Mouse (Mus musculus): ENCODE results near the gene Tor4a. TPM values are rescaled to one million over a fixed set of nuclear protein-coding genes. Genes with fewer than 3 reads are reported as not detected.

Tor4a gene
- polyA plus RNA-seq (2015; fragmentation: Illumina TruSeq; extraction: RNeasy Lipid Tissue Mini Kit (QIAGEN cat#74804); ENCODE audit: insufficient read depth, low read depth, low replicate concordance), result 4.7 TPM

DNA sequence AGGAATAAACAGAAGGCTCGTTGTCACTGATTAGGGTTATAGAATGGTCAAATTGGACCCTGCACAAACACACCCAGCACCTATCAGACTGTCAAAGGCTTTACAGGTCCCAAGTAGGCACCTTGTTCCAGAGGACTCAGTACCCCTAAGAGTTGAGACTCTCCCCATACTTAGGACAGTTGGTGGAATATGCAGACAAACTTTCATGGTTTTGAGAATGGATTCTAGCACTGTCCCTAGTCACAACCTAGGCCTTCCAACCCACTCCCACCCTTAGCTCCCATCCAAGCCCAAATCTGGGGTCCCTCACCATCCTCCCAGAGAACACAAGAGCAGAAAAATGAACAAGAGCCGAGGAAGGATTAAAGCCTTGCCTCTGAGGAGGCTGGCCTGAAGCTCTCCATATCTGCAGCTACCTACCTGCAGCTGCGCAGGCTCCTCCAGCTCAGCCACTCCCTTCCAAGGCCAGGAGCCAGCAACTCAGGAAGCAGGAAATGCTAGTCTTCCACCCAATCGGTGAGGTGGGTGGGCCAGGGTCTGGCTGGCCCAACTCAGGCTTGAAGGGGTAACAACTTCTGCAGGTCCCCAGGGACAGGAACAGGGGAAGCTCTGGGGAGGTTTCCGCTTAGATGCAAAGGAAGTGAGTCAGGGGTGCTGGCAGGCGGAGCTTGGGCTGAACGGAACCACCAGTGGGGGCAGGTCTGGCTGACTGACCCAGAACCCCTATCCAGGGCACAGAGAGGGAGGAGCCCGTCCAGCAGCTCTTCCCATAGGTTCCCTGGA lies at the start of gene Tor4a:
Tor4a (minus strand) TSS at position 715 of the 783 bp plus-strand sequence.

DNA sequence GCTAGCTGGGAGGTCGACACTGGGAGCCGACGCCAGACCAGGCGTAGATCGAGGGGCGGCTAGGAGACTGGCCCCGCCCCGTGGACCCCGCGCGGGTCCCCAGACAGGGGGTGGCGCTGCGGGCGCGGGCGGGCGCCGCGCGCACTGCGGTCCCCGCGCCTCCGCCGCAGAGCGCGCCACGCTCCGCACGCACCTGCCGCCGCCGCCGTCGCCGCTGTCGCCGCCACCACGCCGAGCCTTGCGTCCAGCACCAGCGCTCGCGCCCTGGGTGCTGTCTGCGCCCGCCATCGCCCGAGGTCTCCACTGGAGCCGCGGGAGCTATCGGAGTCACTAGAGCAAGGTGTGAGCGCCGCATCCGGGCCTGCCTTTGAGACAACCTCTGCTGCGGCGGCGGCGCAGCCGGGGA lies 45.4 kb upstream of the Tor4a start, which contains the start of the genes Rnf208 and Cysrt1:
Rnf208 (plus strand) TSS at position 155 of the 406 bp plus-strand sequence.
Cysrt1 (minus strand) TSS at position 352 of the 406 bp plus-strand sequence.

DNA sequence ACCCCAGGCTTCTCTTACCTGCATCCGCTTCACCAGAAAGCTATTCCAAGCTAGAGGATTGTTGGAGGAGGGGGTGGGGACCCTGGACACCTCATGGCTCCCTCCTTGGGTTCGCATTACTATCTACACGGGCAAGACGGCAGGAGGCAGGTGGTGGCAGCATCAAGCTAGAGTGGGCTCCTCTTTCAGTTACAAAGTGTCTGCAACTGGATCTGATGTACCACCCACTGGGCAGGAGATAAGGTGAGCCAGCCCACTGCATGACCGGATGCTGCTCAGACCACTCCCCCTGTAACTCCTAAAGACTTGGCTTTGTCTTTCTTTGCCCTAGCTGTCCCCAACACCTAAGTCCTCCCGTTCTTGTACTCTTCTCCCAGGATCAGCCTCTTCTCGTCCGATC lies 39.9 kb upstream of the Tor4a start, which contains the start of gene Rnf224:
Rnf224 (minus strand) TSS at position 174 of the 400 bp plus-strand sequence.

DNA sequence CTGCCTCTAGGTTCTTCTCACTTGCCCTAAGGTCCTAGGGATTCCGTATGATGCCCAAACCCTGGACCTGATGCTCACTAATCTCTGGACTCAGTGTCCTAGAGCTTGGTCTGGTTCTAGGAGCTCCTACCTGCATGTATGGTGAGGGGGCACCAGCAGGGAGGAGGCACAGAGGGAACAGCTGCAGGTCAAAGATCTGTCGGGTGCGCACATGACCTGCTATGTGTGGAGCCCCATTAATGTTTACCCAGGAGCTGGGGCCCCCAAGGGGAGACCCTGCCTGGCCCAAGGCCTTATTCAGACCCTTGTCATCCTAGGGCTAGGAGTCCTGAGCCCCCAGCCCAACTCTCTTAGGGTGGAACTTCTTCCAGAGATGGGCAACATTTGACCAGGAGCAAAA lies 37.4 kb upstream of the Tor4a start, which contains the start of gene Slc34a3:
Slc34a3 (minus strand) TSS at position 315 of the 400 bp plus-strand sequence.

DNA sequence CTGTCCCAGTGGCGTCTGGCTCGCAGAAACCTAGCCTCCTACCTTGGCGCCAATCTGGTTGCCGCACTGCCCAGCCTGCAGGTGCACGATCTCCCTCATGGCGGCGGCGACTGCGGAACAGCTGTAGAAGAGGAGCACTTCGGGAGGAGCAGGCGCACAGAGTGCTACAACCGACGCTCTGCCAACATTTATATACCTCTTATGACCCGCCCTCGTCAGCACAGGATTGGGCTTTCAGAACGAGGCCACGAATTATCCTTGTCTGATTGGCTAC lies 27.7 kb upstream of the Tor4a start, which contains the start of gene Tubb4b:
Tubb4b (minus strand) TSS at position 211 of the 274 bp plus-strand sequence.

DNA sequence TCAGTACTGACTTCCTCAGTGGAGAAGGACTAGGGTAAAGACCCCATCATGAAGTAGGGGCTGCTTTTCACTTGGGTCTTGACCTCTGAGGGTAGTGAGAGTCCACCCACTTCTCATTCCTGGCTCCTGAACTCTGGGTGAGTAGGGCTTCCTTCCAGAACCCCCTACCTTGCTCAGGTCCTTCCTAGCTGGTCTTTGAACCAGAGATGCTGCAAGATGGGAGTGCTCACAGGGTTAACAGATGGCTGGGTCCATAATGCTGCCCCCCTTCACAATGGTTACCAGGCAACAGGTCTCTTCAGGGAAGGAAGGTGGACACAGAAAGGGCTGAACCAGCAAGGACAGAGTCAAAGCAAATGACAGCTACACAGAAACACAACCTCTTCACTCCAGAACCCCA lies 21.8 kb upstream of the Tor4a start, which contains the start of gene Fam166a:
Fam166a (plus strand) TSS at position 301 of the 400 bp plus-strand sequence.

DNA sequence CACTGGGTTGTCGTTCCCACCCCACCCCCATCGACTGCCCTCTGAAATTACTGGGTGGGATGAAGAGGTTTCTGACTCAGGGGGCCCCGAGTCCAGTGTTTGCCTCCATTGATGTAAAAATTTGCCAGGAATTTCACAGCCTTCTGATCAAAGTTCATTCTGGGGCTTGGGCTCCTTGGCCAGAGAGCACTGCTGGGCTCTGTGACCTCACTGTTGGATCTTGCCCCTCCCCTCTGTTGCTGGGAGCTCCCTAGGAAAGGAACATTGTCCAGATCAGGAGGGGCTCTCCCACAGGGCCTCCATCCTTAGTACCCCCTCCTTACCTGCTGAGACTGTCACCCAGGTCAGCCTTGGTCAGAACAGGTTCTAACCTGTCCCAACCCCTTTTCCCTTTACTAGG lies 17.8 kb upstream of the Tor4a start, which contains the start of gene Stpg3:
Stpg3 (minus strand) TSS at position 194 of the 400 bp plus-strand sequence.

DNA sequence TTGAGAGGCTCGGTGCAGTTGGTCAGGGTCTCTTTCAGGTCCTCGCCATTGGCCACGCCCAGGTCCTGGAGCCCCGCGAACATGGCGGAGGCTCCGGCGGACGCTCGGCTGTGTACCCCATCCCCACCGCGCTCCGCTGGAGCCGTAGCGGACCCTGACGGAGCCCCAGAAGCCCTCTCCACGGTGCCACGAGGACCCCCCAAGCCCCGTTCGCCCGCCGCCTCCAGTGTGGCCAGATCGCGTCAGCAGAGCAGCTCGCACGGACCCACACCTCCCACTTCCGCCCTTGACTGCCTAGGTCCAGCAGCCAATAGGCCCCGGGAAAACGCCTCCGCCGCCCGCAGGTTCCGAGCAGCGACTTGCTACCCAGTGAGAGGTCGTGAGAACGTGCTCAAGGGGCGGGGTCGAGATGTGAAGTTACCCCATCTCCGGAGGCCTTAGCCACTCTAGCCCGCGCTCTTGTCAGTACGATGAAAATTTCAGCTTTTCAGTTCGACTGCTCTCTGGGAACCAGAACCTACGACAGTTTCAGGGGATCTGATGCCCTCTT lies 14.5 kb upstream of the Tor4a start, which contains the start of gene Nelfb:
Nelfb (minus strand) TSS at position 369 of the 550 bp plus-strand sequence.

DNA sequence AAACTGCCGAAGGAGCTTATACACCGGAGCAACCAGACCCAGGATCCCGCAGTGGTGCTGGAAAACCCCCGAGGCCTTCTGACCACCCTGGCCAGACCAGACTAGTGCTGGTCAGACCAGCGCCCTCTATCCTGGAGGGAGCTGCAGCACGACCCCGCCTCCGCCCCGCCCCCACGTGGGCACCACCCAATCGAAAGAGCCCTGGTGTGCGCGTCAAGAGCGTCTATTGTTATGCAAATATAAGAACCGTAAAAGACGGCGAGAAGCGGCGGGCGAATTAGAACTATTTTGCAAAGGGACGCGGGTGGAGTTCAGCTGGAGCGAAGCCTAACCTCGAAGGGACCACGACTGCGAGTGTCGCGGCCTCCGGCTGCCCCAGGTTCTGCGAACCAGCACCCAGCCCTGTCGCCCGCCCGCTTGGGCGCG lies 16.2 kb downstream of the Tor4a start, which contains the start of gene Nrarp:
Nrarp (plus strand) TSS at position 281 of the 426 bp plus-strand sequence.

Other genes with a start within 250 kb of the Tor4a start
- 1.6 TPM for gene Zmynd19, start 247.1 kb downstream of the Tor4a start, polyA plus RNA-seq (2015; fragmentation: Illumina TruSeq; extraction: RNeasy Lipid Tissue Mini Kit (QIAGEN cat#74804); ENCODE audit: insufficient read depth, low read depth, low replicate concordance)
- gene Dph7, start 234.5 kb downstream of the Tor4a start, polyA plus RNA-seq (2015; fragmentation: Illumina TruSeq; extraction: RNeasy Lipid Tissue Mini Kit (QIAGEN cat#74804); ENCODE audit: insufficient read depth, low read depth, low replicate concordance), result 4.7 TPM
- gene Mrpl41, start 221.8 kb downstream of the Tor4a start, polyA plus RNA-seq (2015; fragmentation: Illumina TruSeq; extraction: RNeasy Lipid Tissue Mini Kit (QIAGEN cat#74804); ENCODE audit: insufficient read depth, low read depth, low replicate concordance), result 8.3 TPM
- 12.8 TPM for gene Pnpla7, start 220.9 kb downstream of the Tor4a start, polyA plus RNA-seq (2015; fragmentation: Illumina TruSeq; extraction: RNeasy Lipid Tissue Mini Kit (QIAGEN cat#74804); ENCODE audit: insufficient read depth, low read depth, low replicate concordance)
- 18.6 TPM for gene Nsmf, start 142.5 kb downstream of the Tor4a start, polyA plus RNA-seq (2015; fragmentation: Illumina TruSeq; extraction: RNeasy Lipid Tissue Mini Kit (QIAGEN cat#74804); ENCODE audit: insufficient read depth, low read depth, low replicate concordance)
- gene Entpd8, start 116.6 kb downstream of the Tor4a start, polyA plus RNA-seq (2015; fragmentation: Illumina TruSeq; extraction: RNeasy Lipid Tissue Mini Kit (QIAGEN cat#74804); ENCODE audit: insufficient read depth, low read depth, low replicate concordance), result not detected
- gene Noxa1, start 101.7 kb downstream of the Tor4a start, polyA plus RNA-seq (2015; fragmentation: Illumina TruSeq; extraction: RNeasy Lipid Tissue Mini Kit (QIAGEN cat#74804); ENCODE audit: insufficient read depth, low read depth, low replicate concordance), result not detected
- 5.7 TPM for gene Nrarp, start 16.1 kb downstream of the Tor4a start, polyA plus RNA-seq (2015; fragmentation: Illumina TruSeq; extraction: RNeasy Lipid Tissue Mini Kit (QIAGEN cat#74804); ENCODE audit: insufficient read depth, low read depth, low replicate concordance)
- gene Nelfb, start 14.6 kb upstream of the Tor4a start, polyA plus RNA-seq (2015; fragmentation: Illumina TruSeq; extraction: RNeasy Lipid Tissue Mini Kit (QIAGEN cat#74804); ENCODE audit: insufficient read depth, low read depth, low replicate concordance), result 17.7 TPM
- gene Stpg3, start 17.8 kb upstream of the Tor4a start, polyA plus RNA-seq (2015; fragmentation: Illumina TruSeq; extraction: RNeasy Lipid Tissue Mini Kit (QIAGEN cat#74804); ENCODE audit: insufficient read depth, low read depth, low replicate concordance), result not detected
- gene Fam166a, start 21.9 kb upstream of the Tor4a start, polyA plus RNA-seq (2015; fragmentation: Illumina TruSeq; extraction: RNeasy Lipid Tissue Mini Kit (QIAGEN cat#74804); ENCODE audit: insufficient read depth, low read depth, low replicate concordance), result not detected
- 52.2 TPM for gene Tubb4b, start 27.8 kb upstream of the Tor4a start, polyA plus RNA-seq (2015; fragmentation: Illumina TruSeq; extraction: RNeasy Lipid Tissue Mini Kit (QIAGEN cat#74804); ENCODE audit: insufficient read depth, low read depth, low replicate concordance)
- not detected for gene Slc34a3, start 37.5 kb upstream of the Tor4a start, polyA plus RNA-seq (2015; fragmentation: Illumina TruSeq; extraction: RNeasy Lipid Tissue Mini Kit (QIAGEN cat#74804); ENCODE audit: insufficient read depth, low read depth, low replicate concordance)
- not detected for gene Rnf224, start 39.9 kb upstream of the Tor4a start, polyA plus RNA-seq (2015; fragmentation: Illumina TruSeq; extraction: RNeasy Lipid Tissue Mini Kit (QIAGEN cat#74804); ENCODE audit: insufficient read depth, low read depth, low replicate concordance)
- gene Rnf208, start 45.4 kb upstream of the Tor4a start, polyA plus RNA-seq (2015; fragmentation: Illumina TruSeq; extraction: RNeasy Lipid Tissue Mini Kit (QIAGEN cat#74804); ENCODE audit: insufficient read depth, low read depth, low replicate concordance), result 2.2 TPM
- gene Cysrt1, start 45.6 kb upstream of the Tor4a start, polyA plus RNA-seq (2015; fragmentation: Illumina TruSeq; extraction: RNeasy Lipid Tissue Mini Kit (QIAGEN cat#74804); ENCODE audit: insufficient read depth, low read depth, low replicate concordance), result not detected
- gene AL732309.1, start 50.0 kb upstream of the Tor4a start, polyA plus RNA-seq (2015; fragmentation: Illumina TruSeq; extraction: RNeasy Lipid Tissue Mini Kit (QIAGEN cat#74804); ENCODE audit: insufficient read depth, low read depth, low replicate concordance), result 8.3 TPM
- 6.4 TPM for gene Tmem203, start 58.6 kb upstream of the Tor4a start, polyA plus RNA-seq (2015; fragmentation: Illumina TruSeq; extraction: RNeasy Lipid Tissue Mini Kit (QIAGEN cat#74804); ENCODE audit: insufficient read depth, low read depth, low replicate concordance)
- 1.3 TPM for gene Tprn, start 65.7 kb upstream of the Tor4a start, polyA plus RNA-seq (2015; fragmentation: Illumina TruSeq; extraction: RNeasy Lipid Tissue Mini Kit (QIAGEN cat#74804); ENCODE audit: insufficient read depth, low read depth, low replicate concordance)
- 14.8 TPM for gene Ssna1, start 75.6 kb upstream of the Tor4a start, polyA plus RNA-seq (2015; fragmentation: Illumina TruSeq; extraction: RNeasy Lipid Tissue Mini Kit (QIAGEN cat#74804); ENCODE audit: insufficient read depth, low read depth, low replicate concordance)
- gene Anapc2, start 75.6 kb upstream of the Tor4a start, polyA plus RNA-seq (2015; fragmentation: Illumina TruSeq; extraction: RNeasy Lipid Tissue Mini Kit (QIAGEN cat#74804); ENCODE audit: insufficient read depth, low read depth, low replicate concordance), result 14.2 TPM
- gene Tmem210, start 91.3 kb upstream of the Tor4a start, polyA plus RNA-seq (2015; fragmentation: Illumina TruSeq; extraction: RNeasy Lipid Tissue Mini Kit (QIAGEN cat#74804); ENCODE audit: insufficient read depth, low read depth, low replicate concordance), result not detected
- not detected for gene Lrrc26, start 93.0 kb upstream of the Tor4a start, polyA plus RNA-seq (2015; fragmentation: Illumina TruSeq; extraction: RNeasy Lipid Tissue Mini Kit (QIAGEN cat#74804); ENCODE audit: insufficient read depth, low read depth, low replicate concordance)
- 1.8 TPM for gene Grin1, start 122.3 kb upstream of the Tor4a start, polyA plus RNA-seq (2015; fragmentation: Illumina TruSeq; extraction: RNeasy Lipid Tissue Mini Kit (QIAGEN cat#74804); ENCODE audit: insufficient read depth, low read depth, low replicate concordance)
- gene Man1b1, start 135.5 kb upstream of the Tor4a start, polyA plus RNA-seq (2015; fragmentation: Illumina TruSeq; extraction: RNeasy Lipid Tissue Mini Kit (QIAGEN cat#74804); ENCODE audit: insufficient read depth, low read depth, low replicate concordance), result 12.2 TPM
- 24.6 TPM for gene Dpp7, start 159.5 kb upstream of the Tor4a start, polyA plus RNA-seq (2015; fragmentation: Illumina TruSeq; extraction: RNeasy Lipid Tissue Mini Kit (QIAGEN cat#74804); ENCODE audit: insufficient read depth, low read depth, low replicate concordance)
- 18.7 TPM for gene Uap1l1, start 168.8 kb upstream of the Tor4a start, polyA plus RNA-seq (2015; fragmentation: Illumina TruSeq; extraction: RNeasy Lipid Tissue Mini Kit (QIAGEN cat#74804); ENCODE audit: insufficient read depth, low read depth, low replicate concordance)
- not detected for gene Sapcd2, start 175.4 kb upstream of the Tor4a start, polyA plus RNA-seq (2015; fragmentation: Illumina TruSeq; extraction: RNeasy Lipid Tissue Mini Kit (QIAGEN cat#74804); ENCODE audit: insufficient read depth, low read depth, low replicate concordance)
- 16.2 TPM for gene Entpd2, start 199.0 kb upstream of the Tor4a start, polyA plus RNA-seq (2015; fragmentation: Illumina TruSeq; extraction: RNeasy Lipid Tissue Mini Kit (QIAGEN cat#74804); ENCODE audit: insufficient read depth, low read depth, low replicate concordance)
- 96.2 TPM for gene Npdc1, start 202.5 kb upstream of the Tor4a start, polyA plus RNA-seq (2015; fragmentation: Illumina TruSeq; extraction: RNeasy Lipid Tissue Mini Kit (QIAGEN cat#74804); ENCODE audit: insufficient read depth, low read depth, low replicate concordance)
- gene Fut7, start 226.4 kb upstream of the Tor4a start, polyA plus RNA-seq (2015; fragmentation: Illumina TruSeq; extraction: RNeasy Lipid Tissue Mini Kit (QIAGEN cat#74804); ENCODE audit: insufficient read depth, low read depth, low replicate concordance), result not detected
- 12.8 TPM for gene Abca2, start 231.8 kb upstream of the Tor4a start, polyA plus RNA-seq (2015; fragmentation: Illumina TruSeq; extraction: RNeasy Lipid Tissue Mini Kit (QIAGEN cat#74804); ENCODE audit: insufficient read depth, low read depth, low replicate concordance)

Data from pancreas, adult 10 weeks (tissue).